Mouse (Mus musculus) embryonic facial prominence, embryonic 11.5 days (tissue): ENCODE measurements around the gene Plin4. TPM values are rescaled to one million over a fixed set of nuclear protein-coding genes. Genes with fewer than 3 reads are reported as not detected.

ENCODE experiments used
- ATAC-seq: fragments of 200-750 bp; cut with Nextera tagmentation; replicated peaks from 2 replicates; pipeline ENCODE4 v1.8.0; 2017; ENCODE audit warnings: low read depth; ENCODE audit not compliant: insufficient number of reproducible peaks, low FRiP score, low TSS enrichment
- DNase-seq: peaks from one replicate; pipeline ENCODE4 v3.0.0-alpha.2; 2015; ENCODE audit warnings: low spot score
- H3K27ac ChIP-seq: fragments of 300-500 bp; sonication (generic); replicated peaks from 2 replicates; pipeline ENCODE4 v1.5.1; 2014; ENCODE audit warnings: mild to moderate bottlenecking, low read depth, low read length, control low read depth
- H3K27me3 ChIP-seq: fragments of 300-500 bp; sonication (generic); 2 replicates; pipeline ENCODE4 v1.6.1; 2014; ENCODE audit warnings: mild to moderate bottlenecking, low read length, moderate library complexity, mixed read lengths; ENCODE audit not compliant: control insufficient read depth, insufficient read depth
- H3K36me3 ChIP-seq: fragments of 300-500 bp; sonication (generic); replicated peaks from 2 replicates; pipeline ENCODE4 v1.6.1; 2014; ENCODE audit warnings: low read depth, mild to moderate bottlenecking, low read length, moderate library complexity, mixed read lengths; ENCODE audit not compliant: control insufficient read depth, insufficient read depth
- H3K4me1 ChIP-seq: fragments of 300-500 bp; sonication (generic); 2 replicates; pipeline ENCODE4 v1.6.1; 2014; ENCODE audit warnings: low read length, mixed read lengths; ENCODE audit not compliant: control insufficient read depth, insufficient read depth
- H3K4me2 ChIP-seq: fragments of 300-500 bp; sonication (generic); 2 replicates; pipeline ENCODE4 v1.6.1; 2014; ENCODE audit warnings: low read depth, mild to moderate bottlenecking, control low read depth, low read length, moderate library complexity
- H3K4me3 ChIP-seq: fragments of 300-500 bp; sonication (generic); 2 replicates; pipeline ENCODE4 v1.5.1; 2014; ENCODE audit warnings: low read depth, low read length, control low read depth
- H3K9ac ChIP-seq: fragments of 300-500 bp; sonication (generic); replicated peaks from 2 replicates; pipeline ENCODE4 v1.6.1; 2014; ENCODE audit warnings: mild to moderate bottlenecking, control low read depth, low read length
- H3K9me3 ChIP-seq: fragments of 300-500 bp; sonication (generic); replicated peaks from 2 replicates; pipeline ENCODE4 v1.6.1; 2016; ENCODE audit warnings: mild to moderate bottlenecking, low read length, inconsistent platforms, mixed read lengths; ENCODE audit not compliant: control insufficient read depth
- WGBS: fragments of 180-500 bp; shearing (Covaris S2); extraction: QIAGEN DNeasy Blood & Tissue Kit; methylation state at CpG from one replicate; pipeline ENCODE4 v1.1.7; 2014; 5-methylcytosine and 5-hydroxymethylcytosine counted together
- polyA plus RNA-seq: library from polyadenylated mRNA; unstranded; fragments of >200 nt; fragmentation: Nextera tagmentation; extraction: Ambion mirVana; gene quantifications from 2 replicates; pipeline ENCODE4 v1.2.1, GENCODE M21; 2014

Gene Plin4
- 0.08 TPM in 1 of 2 replicates, not detected in the other for polyA plus RNA-seq

GRCm38 (mm10) chr17:56109219-56110051 is at the start of gene Plin4:
Gene Plin4, minus strand, starts transcription at chr17:56109803.
- no peak for DNase-seq
- no peaks in the 10 kb centered on the region for H3K27me3 ChIP-seq
- H3K4me3 ChIP-seq, result no peak within 1 kb of the TSS
- no peaks in the 10 kb centered on the region for H3K9me3 ChIP-seq
- ATAC-seq, result 0 out of 2 replicates have a peak, but pooled peaks have one; percentile 32
- H3K4me1 ChIP-seq, result no peaks in the 10 kb centered on the region
- H3K4me2 ChIP-seq, result no peak within 1 kb of the TSS
- 59% methylated on average over 10 of the region's 10 CpGs for WGBS
- no peaks in the 10 kb centered on the region for H3K36me3 ChIP-seq
- H3K9ac ChIP-seq, result no peak within 1 kb of the TSS
- H3K27ac ChIP-seq, result no peak within 1 kb of the TSS

- Histone ChIP-seq H3K4me2 (no peak overlapping the region), H3K9me3 (no peaks in the 10 kb centered on the region), H3K4me3 (no peak overlapping the region), H3K36me3 (no peaks in the 10 kb centered on the region), H3K4me1 (peaks cover 3% of the 10 kb centered on the region; the same call in 1 of the 2 replicates), H3K9ac (no peak overlapping the region), H3K27ac (no peak overlapping the region), H3K27me3 (peaks cover 14% of the 10 kb centered on the region)
- DNase-seq (peak; percentile 61), ATAC-seq (peak; percentile 64; the same call in 1 of the 2 replicates)
- 43% methylated on average over 9 of the region's 9 CpGs for WGBS
These were observed 44.0 kb upstream of the Plin4 start for GRCm38 (mm10) chr17:56153643-56154042.

- Histone ChIP-seq H3K4me3 (no peak overlapping the region), H3K4me2 (no peak overlapping the region), H3K4me1 (peaks cover 3% of the 10 kb centered on the region; the same call in 1 of the 2 replicates), H3K9me3 (no peaks in the 10 kb centered on the region), H3K36me3 (no peaks in the 10 kb centered on the region), H3K27me3 (peaks cover 26% of the 10 kb centered on the region), H3K27ac (no peak overlapping the region), H3K9ac (no peak overlapping the region)
- 36% methylated on average over 2 of the region's 2 CpGs for WGBS
- ATAC-seq (no peak), DNase-seq (no peak)
These were observed 40.3 kb upstream of the Plin4 start for GRCm38 (mm10) chr17:56149897-56150296.

GRCm38 (mm10) chr17:56148790-56149618 is 39.4 kb upstream of the Plin4 start:
- ATAC-seq (0 out of 2 replicates have a peak, but pooled peaks have one; percentile 16), DNase-seq (no peak)
- H3K9me3 ChIP-seq, result no peaks in the 10 kb centered on the region
- no peak overlapping the region for H3K27ac ChIP-seq
- peaks cover 26% of the 10 kb centered on the region for H3K27me3 ChIP-seq
- no peak overlapping the region for H3K4me3 ChIP-seq
- WGBS, result 1% methylated on average over 29 of the region's 30 CpGs
- no peaks in the 10 kb centered on the region for H3K36me3 ChIP-seq
- H3K4me2 ChIP-seq, result peak overlapping the region; percentile 32
- H3K9ac ChIP-seq, result peak overlapping the region; percentile 25; the same call in 1 of the 2 replicates
- H3K4me1 ChIP-seq, result peaks cover 3% of the 10 kb centered on the region; the same call in 1 of the 2 replicates

GRCm38 (mm10) chr17:56148280-56148679 is 38.7 kb upstream of the Plin4 start:
- Histone ChIP-seq H3K27me3 (peaks cover 26% of the 10 kb centered on the region), H3K9ac (no peak overlapping the region), H3K4me1 (peaks cover 3% of the 10 kb centered on the region; the same call in 1 of the 2 replicates), H3K27ac (no peak overlapping the region), H3K4me2 (no peak overlapping the region; the same call in 1 of the 2 replicates), H3K36me3 (no peaks in the 10 kb centered on the region), H3K9me3 (no peaks in the 10 kb centered on the region), H3K4me3 (no peak overlapping the region)
- no peak for ATAC-seq
- WGBS, result 17% methylated on average over 9 of the region's 9 CpGs
- no peak for DNase-seq

- ATAC-seq, result no peak
- no peak for DNase-seq
- Histone ChIP-seq H3K9ac (no peak overlapping the region), H3K4me2 (no peak overlapping the region), H3K9me3 (no peaks in the 10 kb centered on the region), H3K4me1 (peaks cover 4% of the 10 kb centered on the region; the same call in 1 of the 2 replicates), H3K4me3 (no peak overlapping the region), H3K27ac (no peak overlapping the region), H3K36me3 (no peaks in the 10 kb centered on the region), H3K27me3 (peaks cover 28% of the 10 kb centered on the region)
- 55% methylated on average over 12 of the region's 12 CpGs for WGBS
These were observed 37.8 kb upstream of the Plin4 start for GRCm38 (mm10) chr17:56147420-56147819.

GRCm38 (mm10) chr17:56146131-56146530 is 36.5 kb upstream of the Plin4 start:
- ATAC-seq (no peak), DNase-seq (no peak)
- Histone ChIP-seq H3K27me3 (peaks cover 40% of the 10 kb centered on the region), H3K36me3 (no peaks in the 10 kb centered on the region), H3K4me2 (no peak overlapping the region), H3K4me3 (no peak overlapping the region), H3K9me3 (no peaks in the 10 kb centered on the region), H3K27ac (no peak overlapping the region), H3K9ac (no peak overlapping the region), H3K4me1 (peaks cover 12% of the 10 kb centered on the region)
- WGBS, result 22% methylated on average over 9 of the region's 9 CpGs
